Mouse (Mus musculus) large intestine, adult 2 months (tissue): ENCODE measurements around the gene Gm49394. TPM values are rescaled to one million over a fixed set of nuclear protein-coding genes. Genes with fewer than 3 reads are reported as not detected.

Experiments used
- DNase-seq: peaks from one replicate; pipeline ENCODE4 v3.0.0-alpha.2; 2012; ENCODE audit warnings: low read depth, low spot score
- WGBS: fragments of 180-500 bp; shearing (Covaris S2); methylation state at CpG from one replicate; pipeline ENCODE4 v1.1.7; 2018; 5-methylcytosine and 5-hydroxymethylcytosine counted together
- polyA plus RNA-seq: library from polyadenylated mRNA; depleted of rRNA; stranded (reverse); fragments of >200 nt; gene quantifications from 2 replicates; pipeline ENCODE4 v1.2.3, GENCODE M21; 2012

Gene Gm49394
- polyA plus RNA-seq, 1 experiment = not detected

- 4% methylated on average over 43 of the region's 43 CpGs for WGBS
- DNase-seq = no peak
Observed at GRCm38 (mm10) chr7:142659767-142660650, 9.7 kb downstream of the Gm49394 start.

- WGBS = 2% methylated on average over 69 of the region's 70 CpGs
Observed at GRCm38 (mm10) chr7:142659181-142659681, 10.5 kb downstream of the Gm49394 start.

GRCm38 (mm10) chr7:142658681-142659180 is 11.0 kb downstream of the Gm49394 start:
- WGBS = 2% methylated on average over 38 of the region's 40 CpGs
- DNase-seq = no peak

More at GRCm38 (mm10) chr7:142659181-142659681, 10.5 kb downstream of the Gm49394 start:
- no peak for DNase-seq

GRCm38 (mm10) chr7:142657821-142658614 is 11.7 kb downstream of the Gm49394 start:
- 5% methylated on average over 34 of the region's 34 CpGs for WGBS

GRCm38 (mm10) chr7:142657341-142657791 is 12.4 kb downstream of the Gm49394 start:
- DNase-seq = no peak
- 29% methylated on average over 8 of the region's 9 CpGs for WGBS

More at GRCm38 (mm10) chr7:142657821-142658614, 11.7 kb downstream of the Gm49394 start:
- no peak for DNase-seq

- DNase-seq = no peak
Observed at GRCm38 (mm10) chr7:142656055-142656454, 13.7 kb downstream of the Gm49394 start.

GRCm38 (mm10) chr7:142655633-142656032 is 14.1 kb downstream of the Gm49394 start:
- 42% methylated on average over 11 of the region's 11 CpGs for WGBS
- no peak for DNase-seq

More at GRCm38 (mm10) chr7:142656055-142656454, 13.7 kb downstream of the Gm49394 start:
- WGBS = 55% methylated on average over 4 of the region's 4 CpGs

- 32% methylated on average over 18 of the region's 18 CpGs for WGBS
- no peak for DNase-seq
Observed at GRCm38 (mm10) chr7:142653726-142654125, 16.0 kb downstream of the Gm49394 start.

- no peak for DNase-seq
- 62% methylated on average over 6 of the region's 6 CpGs for WGBS
Observed at GRCm38 (mm10) chr7:142646676-142647075, 23.1 kb downstream of the Gm49394 start.

GRCm38 (mm10) chr7:142645045-142645444 is 24.7 kb downstream of the Gm49394 start:
- no peak for DNase-seq
- 18% methylated on average over 5 of the region's 5 CpGs for WGBS

- no peak for DNase-seq
Observed at GRCm38 (mm10) chr7:142636178-142636577, 33.6 kb downstream of the Gm49394 start.

- no peak for DNase-seq
- WGBS = 57% methylated on average over 10 of the region's 10 CpGs
Observed at GRCm38 (mm10) chr7:142630691-142631090, 39.1 kb downstream of the Gm49394 start.

GRCm38 (mm10) chr7:142629806-142630205 is 39.9 kb downstream of the Gm49394 start:
- DNase-seq = no peak
- 80% methylated on average over 6 of the region's 6 CpGs for WGBS

GRCm38 (mm10) chr7:142622180-142622579 is 47.6 kb downstream of the Gm49394 start:
- whole genome bisulfite sequencing = 47% methylated on average over 4 of the region's 4 CpGs

GRCm38 (mm10) chr7:142613077-142613476 is 56.7 kb downstream of the Gm49394 start:
- DNase-seq = no peak
- 78% methylated on average over 2 of the region's 2 CpGs for WGBS

More at GRCm38 (mm10) chr7:142622180-142622579, 47.6 kb downstream of the Gm49394 start:
- no peak for DNase-seq

- WGBS = 9% methylated on average over 12 of the region's 12 CpGs
- DNase-seq = no peak
Observed at GRCm38 (mm10) chr7:142610627-142611406, 58.9 kb downstream of the Gm49394 start.

- WGBS = 76% methylated on average over 2 of the region's 2 CpGs
Observed at GRCm38 (mm10) chr7:142600921-142601320, 68.8 kb downstream of the Gm49394 start.

More at GRCm38 (mm10) chr7:142600921-142601320, 68.8 kb downstream of the Gm49394 start:
- no peak for DNase-seq
